Comparison of ENCODE assay signal across 19 mouse cellular contexts in the genomic region with DNA sequence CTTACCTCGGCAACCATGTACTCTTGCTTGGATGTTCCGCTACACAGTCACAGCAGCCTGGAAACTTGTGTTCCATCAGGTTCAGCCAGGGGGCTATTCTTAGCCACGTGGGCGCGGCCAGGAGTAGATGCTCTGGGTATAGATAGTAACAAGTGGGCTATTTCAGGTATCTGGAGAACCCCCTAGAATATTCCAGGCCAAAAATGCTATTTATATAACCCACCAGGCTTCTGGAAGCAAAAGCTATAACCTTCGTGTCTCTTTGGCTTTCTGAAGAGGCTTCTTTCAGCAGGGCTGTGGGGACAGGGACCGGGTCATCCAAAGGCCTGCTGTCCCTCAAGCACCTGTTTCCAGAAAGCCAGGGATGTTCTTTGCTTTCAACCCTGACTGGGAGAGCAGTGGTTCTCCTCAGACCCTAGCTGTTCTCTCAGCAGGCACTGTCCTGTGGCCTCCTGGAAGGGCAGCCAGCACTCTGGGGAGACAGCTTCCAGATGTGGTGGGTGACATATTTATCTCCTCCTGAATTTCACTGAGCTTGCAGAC. TPM values are rescaled to one million over a fixed set of nuclear protein-coding genes. Genes with fewer than 3 reads are reported as not detected.
A peak's percentile ranks its signal among the peaks of the same experiment; 100 is the strongest.
DNase-seq lines count a peak whose midpoint lies in the region; ATAC-seq and TF ChIP-seq lines count a peak whose summit lies in the region.
"Had no signal": no experiment of that assay in that cellular context is flagged by ENCODE, and none has a peak within 500 bp of the region (broad histone marks: within the 10 kb centered on the region; RNA-seq: fewer than 3 reads in every experiment).

No protein-coding gene starts in this region.

- H3K4me3 ChIP-seq in heart, embryonic 12.5 days = no peak overlapping the region
- no peak overlapping the region for H3K4me3 ChIP-seq in limb, embryonic 14.5 days (replicated peaks; ENCODE audit: low read length)
- H3K4me3 ChIP-seq: embryonic facial prominence, embryonic 12.5 days; forebrain, embryonic 12.5 days; hindbrain, embryonic 13.5 days; limb, embryonic 12.5 days; midbrain, embryonic 13.5 days had no signal

- 0 out of 2 replicates have a peak overlapping the region, but pooled peaks have one; percentile 37 for H3K9ac ChIP-seq in heart, embryonic 12.5 days
- no peak overlapping the region for H3K9ac ChIP-seq in limb, embryonic 14.5 days (ENCODE audit: low read depth, low read length, severe bottlenecking)
- H3K9ac ChIP-seq: embryonic facial prominence, embryonic 12.5 days; forebrain, embryonic 12.5 days; hindbrain, embryonic 13.5 days; limb, embryonic 12.5 days; midbrain, embryonic 13.5 days had no signal

- H3K4me1 ChIP-seq in heart, embryonic 12.5 days (replicated peaks) = peaks cover 37% of the 10 kb centered on the region
- no peaks in the 10 kb centered on the region for H3K4me1 ChIP-seq in limb, embryonic 14.5 days (ENCODE audit: control insufficient read depth, insufficient read depth, low read length)
- H3K4me1 ChIP-seq: embryonic facial prominence, embryonic 12.5 days; forebrain, embryonic 12.5 days had no signal

- H3K27me3 ChIP-seq in heart, embryonic 12.5 days (replicated peaks) = peaks cover 4% of the 10 kb centered on the region; the same call in 1 of the 2 replicates
- H3K27me3 ChIP-seq in limb, embryonic 14.5 days (ENCODE audit: control insufficient read depth, insufficient read depth, low read length) = no peaks in the 10 kb centered on the region

- H3K9me3 ChIP-seq in heart, embryonic 12.5 days (replicated peaks) = no peaks in the 10 kb centered on the region
- H3K9me3 ChIP-seq in limb, embryonic 14.5 days (ENCODE audit: control insufficient read depth, low read length) = no peaks in the 10 kb centered on the region
- H3K9me3 ChIP-seq: embryonic facial prominence, embryonic 12.5 days; forebrain, embryonic 12.5 days; hindbrain, embryonic 13.5 days; limb, embryonic 12.5 days; midbrain, embryonic 13.5 days had no signal

- TF ChIP-seq POLR2A in limb, embryonic 14.5 days (IDR thresholded peaks at IDR 0.05; ENCODE audit: borderline replicate concordance, extremely low read depth, insufficient read depth, insufficient read length) = no peak

- ATAC-seq in heart, embryonic 12.5 days (ENCODE audit: insufficient number of reproducible peaks, low FRiP score) = peak; percentile 71
- peak; percentile 30; the same call in 1 of the 2 replicates for ATAC-seq in limb, embryonic 14.5 days (ENCODE audit: low FRiP score, low read depth)
- no peak for ATAC-seq in megakaryocyte, adult 5-6 weeks (ENCODE audit: poor library complexity, severe bottlenecking)
- ATAC-seq: midbrain, embryonic 13.5 days had no signal

- 32% methylated on average over 7 of the region's 7 CpGs for WGBS in heart, embryonic 12.5 days
- 70% methylated on average over 7 of the region's 7 CpGs for WGBS in limb, embryonic 14.5 days

- peak overlapping the region; percentile 46 for H3K4me2 ChIP-seq in heart, embryonic 12.5 days
- H3K4me2 ChIP-seq in limb, embryonic 14.5 days (replicated peaks; ENCODE audit: low read depth, low read length, severe bottlenecking) = no peak overlapping the region
- H3K4me2 ChIP-seq: embryonic facial prominence, embryonic 12.5 days; forebrain, embryonic 12.5 days; hindbrain, embryonic 13.5 days; limb, embryonic 12.5 days; midbrain, embryonic 13.5 days had no signal

- peak overlapping the region; percentile 98 for H3K27ac ChIP-seq in heart, embryonic 12.5 days (ENCODE audit: poor library complexity, severe bottlenecking)
- H3K27ac ChIP-seq in limb, embryonic 14.5 days (replicated peaks; ENCODE audit: low read depth, low read length) = no peak overlapping the region
- H3K27ac ChIP-seq: embryonic facial prominence, embryonic 12.5 days; forebrain, embryonic 12.5 days; hindbrain, embryonic 13.5 days; limb, embryonic 12.5 days; midbrain, embryonic 13.5 days had no signal

- no peaks in the 10 kb centered on the region for H3K36me3 ChIP-seq in heart, embryonic 12.5 days
- H3K36me3 ChIP-seq in limb, embryonic 14.5 days (ENCODE audit: control insufficient read depth, insufficient read depth, low read length) = no peaks in the 10 kb centered on the region
- H3K36me3 ChIP-seq: embryonic facial prominence, embryonic 12.5 days; forebrain, embryonic 12.5 days; hindbrain, embryonic 13.5 days; limb, embryonic 12.5 days; midbrain, embryonic 13.5 days had no signal

- peak; percentile 98 for DNase-seq in heart, adult 11 months
- no peak for DNase-seq in heart, postnatal 25 days (ENCODE audit: low spot score)
- peak; percentile 61 to 80 for DNase-seq in gastrocnemius, adult 8-10 months (ENCODE audit: low spot score in 2 of 2)
- DNase-seq in limb, embryonic 14.5 days (ENCODE audit: low spot score) = no peak
- no peak for DNase-seq in cerebellum, adult 18-20 months
- no peak for DNase-seq in spleen, postnatal 36 days (ENCODE audit: low spot score in 2 of 2)
- DNase-seq: B cell, adult 2 months; cerebellum, adult 11 months; kidney, adult 2 months; kidney, postnatal 36 days; lung, postnatal 4 days had no signal

- intact Hi-C loops in heart, postnatal 25 days (cut with DNase I) = no loop called here

RNA-seq across cellular contexts. Expression of a gene that starts 8.0 kb away (rescaled TPM):
- total RNA-seq in heart, postnatal 25 days (2021) = 1 to 10 TPM; 5.3 to 5.7 TPM
- total RNA-seq in gastrocnemius, adult 8-10 months (2022) = 1 to 10 TPM; 3.4 to 5.5 (median 4.8) TPM
- polyA plus RNA-seq in heart, embryonic 12.5 days (2016; fragmentation: Nextera tagmentation; extraction: Ambion mirVana) = 22.8 and 24.1 TPM in 2 replicates
- polyA plus RNA-seq in limb, embryonic 14.5 days (2012; rRNA removed) = 42.3 and 50.1 TPM in 2 replicates
- 30.9 and 38.2 TPM in 2 replicates for polyA plus RNA-seq in limb, embryonic 14.5 days (2014; fragmentation: Nextera tagmentation; extraction: Ambion mirVana)
- 9.8 and 10.3 TPM in 2 replicates for total RNA-seq in megakaryocyte, adult 5-6 weeks (2015)
- total RNA-seq in megakaryocyte, adult 5-6 weeks (2017) = 15.2 and 15.6 TPM in 2 replicates

RNA-seq across cellular contexts. Expression of a gene that starts 9.3 kb away (rescaled TPM):
- 1 to 10 TPM; 2.5 to 2.7 TPM for total RNA-seq in heart, postnatal 25 days (2021)
- total RNA-seq in gastrocnemius, adult 8-10 months (2022) = 10 to 100 TPM in 3 of 4 experiments, 1 to 10 TPM in 1; 8.9 to 15.4 (median 13.7) TPM
- polyA plus RNA-seq in heart, embryonic 12.5 days (2016; fragmentation: Nextera tagmentation; extraction: Ambion mirVana) = 2.1 and 2.3 TPM in 2 replicates
- 2.1 and 2.5 TPM in 2 replicates for polyA plus RNA-seq in limb, embryonic 14.5 days (2012; rRNA removed)
- polyA plus RNA-seq in limb, embryonic 14.5 days (2014; fragmentation: Nextera tagmentation; extraction: Ambion mirVana) = 1.2 and 2.1 TPM in 2 replicates
- total RNA-seq in megakaryocyte, adult 5-6 weeks (2015) = 0.09 and 0.25 TPM in 2 replicates
- total RNA-seq in megakaryocyte, adult 5-6 weeks (2017) = not detected in 2 replicates
- total RNA-seq: adrenal gland, adult 18-20 months had no signal
- polyA plus RNA-seq: forebrain, embryonic 12.5 days; hindbrain, embryonic 13.5 days; midbrain, embryonic 13.5 days had no signal

RNA-seq across cellular contexts. Expression of a gene that starts 18.5 kb away (rescaled TPM):
- total RNA-seq in heart, postnatal 25 days (2021) = 10 to 100 TPM; 39.4 to 45.3 TPM
- 1 to 10 TPM; 3.8 to 8.6 (median 5.7) TPM for total RNA-seq in gastrocnemius, adult 8-10 months (2022)
- 175 and 182 TPM in 2 replicates for polyA plus RNA-seq in heart, embryonic 12.5 days (2016; fragmentation: Nextera tagmentation; extraction: Ambion mirVana)
- 108 and 131 TPM in 2 replicates for polyA plus RNA-seq in limb, embryonic 14.5 days (2012; rRNA removed)
- polyA plus RNA-seq in limb, embryonic 14.5 days (2014; fragmentation: Nextera tagmentation; extraction: Ambion mirVana) = 183 and 188 TPM in 2 replicates
- 547 and 634 TPM in 2 replicates for total RNA-seq in megakaryocyte, adult 5-6 weeks (2015)
- 285 and 337 TPM in 2 replicates for total RNA-seq in megakaryocyte, adult 5-6 weeks (2017)

RNA-seq across cellular contexts. Expression of a gene that starts 24.6 kb away (rescaled TPM):
- total RNA-seq in heart, postnatal 25 days (2021) = 10 to 100 TPM; 35.8 to 38.2 TPM
- 10 to 100 TPM; 29.9 to 37.5 (median 32.4) TPM for total RNA-seq in gastrocnemius, adult 8-10 months (2022)
- polyA plus RNA-seq in heart, embryonic 12.5 days (2016; fragmentation: Nextera tagmentation; extraction: Ambion mirVana) = 33.7 and 39.7 TPM in 2 replicates
- polyA plus RNA-seq in limb, embryonic 14.5 days (2012; rRNA removed) = 80.1 and 103 TPM in 2 replicates
- polyA plus RNA-seq in limb, embryonic 14.5 days (2014; fragmentation: Nextera tagmentation; extraction: Ambion mirVana) = 47.0 and 49.5 TPM in 2 replicates
- total RNA-seq in megakaryocyte, adult 5-6 weeks (2015) = 42.0 and 48.6 TPM in 2 replicates
- total RNA-seq in megakaryocyte, adult 5-6 weeks (2017) = 50.8 and 59.5 TPM in 2 replicates

RNA-seq across cellular contexts. Expression of a gene that starts 24.7 kb away (rescaled TPM):
- 10 to 100 TPM in 1 of 2 experiments, 1 to 10 TPM in 1; 7.3 to 11.4 TPM for total RNA-seq in heart, postnatal 25 days (2021)
- total RNA-seq in gastrocnemius, adult 8-10 months (2022) = 1 to 10 TPM; 6.1 to 7.2 (median 6.7) TPM
- polyA plus RNA-seq in heart, embryonic 12.5 days (2016; fragmentation: Nextera tagmentation; extraction: Ambion mirVana) = 30.0 and 31.1 TPM in 2 replicates
- polyA plus RNA-seq in limb, embryonic 14.5 days (2012; rRNA removed) = 57.1 and 59.5 TPM in 2 replicates
- polyA plus RNA-seq in limb, embryonic 14.5 days (2014; fragmentation: Nextera tagmentation; extraction: Ambion mirVana) = 49.5 and 64.3 TPM in 2 replicates
- 13.5 and 16.2 TPM in 2 replicates for total RNA-seq in megakaryocyte, adult 5-6 weeks (2015)
- total RNA-seq in megakaryocyte, adult 5-6 weeks (2017) = 4.7 and 7.7 TPM in 2 replicates

Comparison
In these comparisons a context has a peak if more than half of its experiments do, and no peak if none do; other contexts are left out.
1. DNase-seq: peak in heart, adult 11 months (single experiment) and gastrocnemius, adult 8-10 months (2 of 2); none in heart, postnatal 25 days (single experiment), limb, embryonic 14.5 days (single experiment), cerebellum, adult 18-20 months (0 of 2) and spleen, postnatal 36 days (0 of 2).
2. RNA of a gene that starts 18.5 kb away (total RNA-seq): 285 to 634 TPM in megakaryocyte, adult 5-6 weeks; 39.4 to 45.3 TPM in heart, postnatal 25 days and 3.8 to 8.6 TPM in gastrocnemius, adult 8-10 months; every median in the first group is over 4 times any median in the second.